Mouse (Mus musculus): Measurements from ENCODE around the gene Arid5a. TPM values are rescaled to one million over a fixed set of nuclear protein-coding genes. Genes with fewer than 3 reads are reported as not detected.

Gene Arid5a
- total RNA-seq (2021) = 1 to 10 TPM; 6.3 to 7.9 TPM
- long read RNA-seq, experiment 1, full-length matches to known transcripts = 6 of 7 reads
- long read RNA-seq, experiment 1, partial matches to known transcripts = 0 of 7 reads
- long read RNA-seq, experiment 1, other reads (novel, unspliced or antisense) = 1 of 7 reads
- long read RNA-seq, experiment 2, full-length matches to known transcripts = 2 of 3 reads
- long read RNA-seq, experiment 2, partial matches to known transcripts = 0 of 3 reads
- long read RNA-seq, experiment 2, other reads (novel, unspliced or antisense) = 1 of 3 reads

DNA sequence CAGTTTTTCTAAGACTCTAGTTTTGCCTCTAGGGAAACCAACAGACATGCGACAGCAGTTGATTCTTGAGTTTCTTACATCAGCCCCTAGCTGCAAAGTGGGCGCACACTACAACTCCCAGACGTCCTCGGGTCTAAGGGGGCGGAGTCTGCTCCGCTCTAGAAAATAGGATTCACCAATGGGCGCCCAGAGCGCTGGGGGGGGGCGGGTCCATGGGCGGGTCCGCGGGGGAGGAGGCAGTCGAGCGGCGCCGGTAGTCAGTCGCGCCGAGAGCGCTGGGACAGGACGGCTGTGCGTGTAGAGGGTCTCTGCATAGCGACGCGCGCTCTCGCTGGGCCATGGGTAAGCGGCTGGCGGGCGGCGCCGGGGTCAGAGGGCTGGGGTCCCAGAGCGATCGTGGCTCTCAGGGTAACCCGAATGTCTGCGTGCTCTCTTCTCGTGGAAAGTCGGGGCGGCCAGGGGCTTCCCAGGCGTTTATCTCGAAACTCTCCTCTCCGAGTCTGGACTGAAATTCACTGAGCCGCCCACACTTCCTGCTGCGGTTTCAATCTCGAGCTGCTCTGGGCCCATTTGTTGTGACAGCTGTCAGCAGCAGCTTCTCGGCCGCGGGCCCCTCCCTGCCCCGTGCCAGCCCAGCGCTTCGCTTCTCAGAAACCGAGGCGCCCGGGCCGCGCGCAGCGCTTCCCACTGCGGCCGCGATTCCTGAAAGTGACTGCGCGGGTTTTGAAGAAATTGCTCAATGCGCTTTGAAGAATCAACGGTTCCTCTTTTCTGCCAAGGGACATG, at the start of gene Arid5a:
TSS of gene Arid5a (plus strand) at position 239 of the 786 bp plus-strand sequence.
- DNase-seq (ENCODE audit: low spot score in 2 of 2) = peak; percentile 85 to 86

DNA sequence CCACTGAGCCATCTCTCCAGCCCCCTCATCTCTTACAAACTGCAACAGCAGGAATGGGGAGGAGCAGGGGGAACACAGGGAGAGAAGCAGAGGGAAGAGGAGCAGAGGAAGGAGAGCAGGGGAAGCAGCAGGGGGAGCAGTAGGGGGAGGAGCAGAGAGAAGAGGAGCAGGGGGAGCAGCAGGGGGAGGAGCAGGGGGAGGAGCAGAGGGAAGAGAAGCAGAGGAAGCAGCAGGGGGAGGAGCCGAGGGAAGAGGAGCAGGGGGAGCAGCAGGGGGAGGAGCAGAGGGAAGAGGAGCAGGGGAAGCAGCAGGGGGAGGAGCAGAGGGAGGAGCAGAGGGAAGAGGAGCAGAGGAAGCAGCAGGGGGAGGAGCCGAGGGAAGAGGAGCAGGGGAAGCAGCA, 48.9 kb upstream of the Arid5a start:
- DNase-seq (ENCODE audit: low spot score in 2 of 2) = no peak

DNA sequence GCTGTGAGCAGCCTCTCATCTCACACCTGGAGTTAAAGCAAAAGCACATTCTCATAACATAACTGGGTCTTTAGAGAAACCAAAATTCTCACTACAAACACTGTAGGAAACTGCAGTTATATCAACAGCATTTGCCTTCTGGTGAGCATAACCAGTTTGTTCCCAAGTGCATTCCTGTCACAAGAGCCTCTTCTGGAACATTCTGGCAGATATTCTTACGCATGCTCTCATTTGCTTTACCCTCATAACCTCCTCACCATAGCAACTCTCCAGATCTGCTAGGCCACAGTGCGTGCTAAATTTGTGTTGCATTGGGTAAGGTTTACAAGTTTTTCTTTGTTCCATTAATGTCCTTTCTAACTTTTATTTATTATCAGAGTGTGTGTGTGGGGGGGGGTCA, 48.3 kb upstream of the Arid5a start:
- no peak for DNase-seq (ENCODE audit: low spot score in 2 of 2)

DNA sequence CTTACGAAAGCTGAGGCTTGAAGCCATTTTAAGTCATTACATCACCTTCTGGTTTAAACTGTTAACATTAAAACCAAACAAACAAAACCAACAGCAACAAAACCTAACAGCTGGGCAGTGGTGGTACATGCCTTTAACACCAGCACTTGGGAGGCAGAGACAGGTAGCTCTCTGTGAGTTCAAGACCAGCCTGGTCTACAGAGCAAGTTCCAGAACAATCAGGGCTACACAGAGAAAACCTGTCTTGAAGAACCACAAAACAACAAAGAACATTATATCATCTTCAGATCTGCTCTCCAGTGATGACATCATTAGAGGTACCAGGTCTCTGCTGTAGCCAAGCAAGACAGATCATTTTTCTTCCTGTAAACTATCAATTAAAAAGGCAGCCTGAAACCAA, 47.1 kb upstream of the Arid5a start:
- DNase-seq (ENCODE audit: low spot score in 2 of 2) = no peak

DNA sequence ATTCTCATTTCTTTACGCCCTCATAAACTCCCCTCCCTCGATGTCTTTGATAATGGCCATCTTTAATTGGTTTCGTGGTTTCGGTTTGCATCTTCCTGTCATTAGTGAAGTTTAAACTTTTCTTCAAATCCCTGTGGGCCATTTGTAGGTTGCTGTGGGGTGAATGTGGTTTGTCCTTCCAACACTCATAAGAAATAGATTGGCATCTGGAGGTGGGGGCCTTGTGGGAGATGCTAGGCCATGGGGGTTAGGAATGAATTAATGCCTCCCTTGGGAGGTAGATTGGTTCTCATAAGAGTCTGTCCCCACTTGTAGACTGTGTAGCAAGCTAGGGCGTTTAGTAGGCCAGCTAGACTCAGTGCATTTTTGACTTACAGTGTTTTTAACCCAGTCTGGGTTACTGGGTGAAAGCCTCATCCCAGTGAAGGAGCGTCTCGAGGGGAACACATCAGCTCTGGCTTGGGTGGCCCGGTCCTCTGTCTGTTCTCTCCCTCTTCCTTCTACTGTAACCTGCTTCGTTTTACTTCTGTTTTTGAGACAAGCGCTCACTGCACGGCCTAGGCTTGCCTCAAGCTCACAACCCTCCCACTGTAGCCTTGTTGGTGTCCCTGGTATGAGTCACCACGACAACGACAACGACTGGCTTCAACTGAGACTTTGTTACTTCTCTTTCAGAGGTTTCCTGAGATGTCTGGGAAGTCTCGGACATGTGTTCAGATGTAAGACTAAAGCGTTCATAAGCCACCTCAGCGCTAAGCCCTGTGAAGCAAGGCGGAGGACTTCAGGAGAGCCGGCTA, 45.6 kb upstream of the Arid5a start:
- no peak for DNase-seq (ENCODE audit: low spot score in 2 of 2)

DNA sequence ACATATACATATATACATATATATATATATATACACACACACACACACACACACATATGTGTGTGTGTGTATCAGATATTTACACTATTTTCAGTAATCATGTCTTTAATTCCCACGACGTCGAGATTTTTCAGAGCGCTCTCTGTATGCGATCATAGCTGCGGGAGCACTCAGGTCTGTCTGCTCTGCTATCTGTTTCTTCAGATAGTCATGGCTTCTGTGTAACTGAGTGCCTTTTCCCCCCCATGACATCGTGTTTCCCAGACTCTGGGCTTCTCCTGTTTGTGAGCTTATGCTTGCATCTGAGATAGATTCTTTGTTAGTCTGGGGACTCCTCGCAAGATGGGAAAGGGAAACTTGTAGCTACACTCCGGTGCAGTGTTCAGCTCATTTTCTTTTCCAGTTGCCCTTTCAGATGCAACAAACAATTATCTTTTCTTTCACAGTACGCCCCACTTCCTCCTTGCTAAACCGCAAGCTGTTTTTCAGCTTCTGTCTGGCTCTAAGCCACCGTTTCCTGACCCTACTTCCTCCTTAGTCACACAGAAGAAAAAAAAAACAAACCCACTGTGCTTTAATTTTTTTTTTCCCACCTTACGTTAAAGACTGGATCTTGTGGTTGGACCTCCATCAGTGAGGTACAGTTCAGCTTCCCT, 43.6 kb upstream of the Arid5a start:
- no peak for DNase-seq (ENCODE audit: low spot score in 2 of 2)

DNA sequence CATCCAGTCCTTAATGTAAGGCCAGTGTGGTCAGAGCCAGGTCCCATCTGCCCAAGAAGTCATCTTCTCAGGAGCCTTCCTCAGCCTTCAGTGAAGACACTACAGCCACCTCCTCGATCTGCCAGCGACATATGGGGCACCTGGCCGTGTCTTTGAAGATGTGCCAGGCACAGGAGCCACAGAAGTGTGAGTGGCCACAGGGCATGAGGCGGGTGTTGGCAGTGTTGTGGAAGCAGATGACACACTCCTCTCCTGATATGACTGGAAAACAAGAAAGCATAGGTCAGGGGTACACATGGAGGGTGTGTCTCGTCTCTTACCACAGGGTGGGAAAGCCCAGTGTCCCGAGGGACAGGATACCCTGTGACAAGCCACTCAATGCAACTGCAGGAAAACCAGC, 41.2 kb upstream of the Arid5a start:
- DNase-seq (ENCODE audit: low spot score in 2 of 2) = no peak

DNA sequence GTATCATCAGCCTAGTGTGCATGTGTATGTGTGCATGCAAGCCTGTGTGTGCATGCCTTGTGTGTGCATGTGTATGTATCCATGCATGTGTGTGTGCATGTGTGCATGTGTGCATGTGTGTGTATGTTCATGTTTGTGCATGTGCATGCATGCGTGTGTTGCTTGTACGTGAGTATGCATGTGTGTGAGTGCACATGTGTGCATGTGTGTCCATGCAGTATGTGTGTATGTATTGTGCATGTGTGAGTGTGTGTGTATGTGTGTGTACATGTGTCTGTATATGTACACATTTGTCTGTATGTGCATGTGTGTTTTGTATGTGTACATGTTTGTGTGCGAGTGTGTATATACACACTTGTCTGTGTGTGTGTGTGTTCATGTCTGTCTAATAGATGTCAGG, 39.9 kb upstream of the Arid5a start:
- no peak for DNase-seq (ENCODE audit: low spot score in 2 of 2)

DNA sequence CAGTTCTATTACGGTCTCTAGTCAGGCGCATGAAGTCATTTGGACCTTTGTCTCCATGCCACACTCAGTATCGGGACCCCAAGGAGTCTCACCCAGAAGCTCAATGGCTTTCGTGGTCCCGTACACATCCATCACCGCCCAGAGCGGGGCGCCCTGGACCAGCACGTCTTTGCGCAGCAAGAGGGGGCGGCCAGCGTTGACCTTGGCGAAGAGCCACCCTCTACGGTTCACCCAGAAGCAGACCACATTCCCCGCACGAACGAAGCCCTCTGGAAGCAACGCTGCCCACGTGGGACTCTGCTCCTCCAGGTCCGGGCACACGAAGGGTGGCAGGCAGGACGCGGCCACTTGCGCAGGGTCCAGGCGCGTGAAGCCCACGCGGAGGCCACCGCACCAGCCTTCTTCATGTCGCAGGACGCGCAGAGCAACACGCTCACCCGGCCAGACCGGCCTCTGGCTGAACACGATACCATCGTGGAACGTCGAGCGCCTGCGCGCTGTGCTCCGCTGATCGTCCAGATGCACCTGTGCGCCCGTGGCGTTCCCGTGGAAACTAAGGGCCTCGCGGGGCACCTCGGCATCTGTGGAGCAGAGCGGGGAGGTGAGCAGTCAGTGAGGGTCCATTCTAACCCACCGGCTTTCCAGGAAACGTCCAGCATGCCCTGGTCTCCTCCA, 38.3 kb upstream of the Arid5a start:
- no peak for DNase-seq (ENCODE audit: low spot score in 2 of 2)

DNA sequence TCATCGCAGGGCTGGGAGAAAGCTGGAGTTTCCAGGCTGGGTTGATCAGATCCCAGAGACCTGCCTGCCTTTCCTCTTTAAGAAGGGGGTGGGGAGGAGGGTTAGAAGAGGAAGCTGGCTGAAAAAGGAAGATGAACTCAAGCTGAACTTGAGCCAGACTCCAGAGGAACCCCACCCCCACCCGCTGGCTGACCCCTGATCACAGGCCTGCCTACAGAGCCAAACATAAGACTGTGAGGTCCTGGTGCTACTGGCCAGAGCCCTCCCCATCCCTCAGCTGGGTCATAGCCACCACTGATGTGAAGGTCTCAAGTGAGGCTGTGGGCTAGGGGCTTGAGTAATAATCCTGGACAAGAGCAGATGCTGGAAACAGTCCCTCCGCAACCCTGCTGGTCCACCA, 36.9 kb upstream of the Arid5a start:
- DNase-seq (ENCODE audit: low spot score in 2 of 2) = no peak

DNA sequence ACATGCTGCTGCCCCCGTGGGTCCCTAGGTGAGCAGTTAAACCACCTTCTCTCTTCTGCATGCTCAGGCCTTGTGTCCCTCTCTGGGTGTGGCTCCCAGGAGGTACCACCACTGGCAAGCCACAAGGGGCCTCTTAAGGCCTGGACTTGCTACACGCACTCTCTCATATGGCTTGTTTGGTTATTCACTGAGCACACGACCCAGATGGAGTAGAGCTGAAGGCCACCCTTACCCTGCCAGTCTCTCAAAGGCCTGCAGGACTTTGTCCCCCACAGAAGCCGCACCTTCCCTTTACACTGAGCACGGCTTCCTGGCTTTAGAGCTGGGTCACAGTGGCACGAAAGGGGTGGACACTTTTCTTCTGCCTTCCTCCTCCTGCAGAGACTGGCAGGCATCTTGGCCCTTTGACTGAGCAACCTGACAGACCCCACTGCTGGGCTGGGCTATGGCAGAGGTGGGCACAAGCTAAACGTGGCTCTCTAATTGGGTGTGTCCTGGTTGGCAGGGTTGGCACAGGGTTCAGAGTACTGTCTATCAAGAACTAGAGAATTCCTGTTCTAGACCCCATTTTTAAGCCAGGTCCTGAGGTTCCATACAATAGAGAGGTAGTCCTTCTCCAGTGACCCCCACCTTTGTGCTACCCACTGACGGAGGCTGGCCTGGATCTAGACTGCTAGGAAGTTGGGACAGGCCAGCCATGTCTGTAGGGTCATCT, 35.9 kb upstream of the Arid5a start:
- DNase-seq (ENCODE audit: low spot score in 2 of 2) = no peak

DNA sequence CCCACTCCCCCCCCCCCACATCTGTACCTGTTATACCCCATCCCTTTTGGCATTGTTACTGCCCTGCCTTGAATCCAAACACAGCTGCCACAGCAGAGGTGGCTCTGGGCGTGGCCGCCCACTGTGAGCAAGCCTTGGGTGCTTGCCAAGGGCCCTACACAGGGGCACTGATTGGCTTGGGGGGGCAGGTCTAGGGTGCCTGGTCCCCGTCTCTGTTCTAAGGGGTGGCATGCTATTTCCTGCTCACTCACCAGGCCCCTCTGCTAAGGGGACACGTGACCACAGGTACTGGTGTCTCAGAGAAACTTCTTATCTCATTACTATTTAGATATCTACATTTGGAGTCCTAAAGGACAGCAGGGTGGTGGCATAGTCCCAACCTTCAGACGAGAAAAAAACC, 35.0 kb upstream of the Arid5a start:
- peak in 1 of 2 experiments; percentile 38 for DNase-seq (ENCODE audit: low spot score in 2 of 2)

DNA sequence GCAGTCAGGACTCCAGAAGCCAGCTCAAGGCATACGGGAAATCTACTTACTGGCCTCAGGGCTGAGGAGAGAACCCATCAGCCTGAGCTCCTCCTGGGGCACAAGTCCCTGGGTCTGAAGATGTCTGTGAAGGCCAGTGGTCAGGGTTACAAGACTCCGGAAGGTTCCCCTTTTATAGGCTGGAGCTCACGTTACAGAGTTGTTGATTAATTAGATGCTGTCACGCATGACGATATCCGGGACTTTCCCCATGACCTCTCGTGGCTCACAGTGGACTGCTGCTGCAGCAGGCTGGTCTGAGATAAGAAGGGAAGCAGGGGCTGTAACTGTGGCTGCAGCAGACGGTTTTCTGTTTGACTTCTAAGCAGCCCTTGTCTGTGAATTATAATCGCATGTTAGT, 34.2 kb upstream of the Arid5a start:
- peak; percentile 36 to 40 for DNase-seq (ENCODE audit: low spot score in 2 of 2)

DNA sequence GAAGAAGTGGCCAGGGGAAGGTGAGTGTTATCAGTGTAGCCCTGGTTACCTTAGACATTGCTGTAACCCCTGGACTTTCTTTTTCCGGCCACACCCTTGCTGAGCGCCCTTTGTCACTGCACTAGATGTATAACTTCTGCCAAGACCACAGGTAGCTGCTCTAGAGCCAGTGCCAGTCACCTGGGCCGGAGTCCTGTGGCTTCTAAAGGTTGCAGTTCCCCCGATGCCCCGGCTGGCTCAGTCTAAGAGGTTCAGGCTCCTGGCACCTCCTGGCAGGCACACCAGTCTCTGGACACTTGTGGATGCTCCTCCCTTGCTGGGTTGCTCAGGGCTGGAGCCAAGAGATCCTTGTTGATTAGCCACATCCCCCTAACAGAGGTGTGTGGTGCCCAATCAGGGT, 33.1 kb upstream of the Arid5a start, which contains the start of gene Neurl3:
TSS of gene Neurl3 (minus strand) at position 225 of the 400 bp plus-strand sequence.
- no peak for DNase-seq (ENCODE audit: low spot score in 2 of 2)

DNA sequence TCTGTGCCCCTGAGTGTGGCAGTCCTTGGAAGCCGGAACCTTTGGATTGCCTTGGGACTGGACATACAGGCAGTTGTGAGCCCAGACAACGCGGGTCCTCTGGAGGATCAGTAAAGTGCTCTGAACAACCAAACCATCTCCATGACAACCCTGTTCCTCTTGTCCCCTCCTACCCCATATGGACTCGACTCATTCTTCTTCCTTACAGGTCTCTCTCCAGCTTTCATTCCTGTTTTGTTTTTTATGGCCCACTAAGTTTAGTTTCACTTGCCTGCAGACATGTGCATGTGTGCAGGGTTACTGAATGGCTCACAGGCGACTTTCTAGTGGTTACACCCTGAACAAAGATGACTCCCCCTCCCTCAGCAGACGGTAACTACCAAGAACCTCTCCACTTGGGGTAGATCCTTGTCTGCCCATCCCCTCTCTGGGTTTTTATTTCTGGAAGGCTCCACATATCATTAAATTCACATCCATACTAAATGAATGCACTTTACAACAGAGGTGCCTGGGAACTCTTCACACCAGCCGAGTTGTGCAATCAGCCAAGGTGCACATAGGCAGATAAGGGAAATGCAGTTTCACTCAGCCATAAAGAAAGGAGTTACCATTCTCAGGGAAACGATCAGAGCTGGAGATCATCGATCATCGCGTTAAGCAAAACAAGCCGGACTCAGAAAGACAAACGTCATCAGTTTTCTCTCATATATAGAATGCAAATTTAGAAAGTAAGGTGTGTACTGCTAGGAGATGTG, 31.7 kb upstream of the Arid5a start:
- no peak for DNase-seq (ENCODE audit: low spot score in 2 of 2)

DNA sequence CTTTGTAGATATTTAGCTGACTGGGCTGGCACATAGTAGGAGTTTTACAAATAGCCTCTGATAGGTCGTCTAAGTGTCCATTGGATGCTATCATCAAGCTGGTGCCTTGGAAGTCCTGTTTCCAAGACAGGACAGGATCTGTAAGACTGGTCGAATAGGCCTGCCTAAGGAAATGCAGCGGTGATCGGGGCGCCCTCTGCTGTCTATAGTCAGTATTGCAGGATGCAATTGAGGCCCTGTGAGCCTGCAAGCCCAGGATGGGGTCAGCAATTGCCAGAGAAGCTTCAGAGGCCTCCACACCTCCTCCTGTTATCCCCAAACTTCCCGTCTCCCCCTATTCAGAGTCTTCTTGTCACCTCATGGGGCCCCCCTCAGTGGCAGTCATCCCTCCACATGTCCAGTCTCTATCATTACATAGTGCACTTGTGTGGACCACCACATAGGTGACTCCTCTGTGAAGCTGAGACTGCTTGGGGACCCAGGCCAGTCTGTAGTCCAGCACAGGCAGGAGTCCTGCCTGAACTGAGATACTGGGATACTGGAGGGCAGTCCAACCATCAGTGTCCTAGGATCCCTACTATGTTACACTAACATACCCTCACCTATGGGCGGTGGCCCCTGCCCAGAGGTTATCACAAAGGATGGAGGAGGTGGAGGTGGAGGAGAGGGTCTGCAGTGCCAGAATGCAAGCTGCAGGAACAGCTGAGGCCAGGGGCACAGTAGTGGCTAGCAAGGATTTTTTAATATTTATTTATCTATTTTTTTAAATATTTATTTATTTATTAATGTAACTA, 30.1 kb upstream of the Arid5a start:
- peak; percentile 84 to 89 for DNase-seq (ENCODE audit: low spot score in 2 of 2)

DNA sequence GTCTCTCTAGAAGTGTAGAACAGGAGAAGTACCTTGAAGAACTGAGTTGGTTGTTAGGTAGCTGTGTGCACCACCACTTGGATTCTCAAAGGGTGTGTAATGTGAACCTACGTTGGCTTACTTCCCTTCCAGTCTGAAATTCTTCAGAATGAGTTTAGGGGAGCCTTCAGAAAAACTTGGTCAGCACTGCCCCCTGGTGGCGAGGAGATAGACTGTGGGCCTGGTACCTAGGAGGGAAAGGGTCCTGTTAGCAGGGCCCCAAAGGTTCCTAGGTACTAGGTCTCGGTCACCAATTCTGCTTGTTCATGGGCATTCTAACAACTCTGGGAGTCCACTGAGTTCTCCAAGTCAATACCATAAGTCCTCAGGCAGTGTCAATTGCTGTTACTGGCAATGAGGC, 28.3 kb upstream of the Arid5a start:
- DNase-seq (ENCODE audit: low spot score in 2 of 2) = peak; percentile 80 to 87

DNA sequence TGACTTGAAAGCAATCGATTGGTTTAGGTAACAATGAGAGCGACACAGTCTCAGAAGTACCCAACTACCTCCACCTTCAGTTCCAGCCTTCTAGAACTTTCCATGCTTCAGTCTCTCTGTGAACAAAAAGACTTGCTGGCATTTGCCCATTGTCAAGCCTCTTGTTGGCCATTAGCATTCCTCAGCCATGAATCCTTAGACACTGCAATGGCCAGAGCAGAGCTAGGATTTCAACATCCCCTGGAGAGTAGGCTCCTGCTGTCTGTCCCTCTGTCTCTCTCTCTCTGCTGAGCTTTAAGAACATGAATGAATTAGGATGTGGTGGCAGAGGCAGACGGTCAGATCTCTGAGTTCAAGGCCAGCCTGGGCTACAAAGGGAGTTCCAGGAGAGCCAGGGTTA, 26.6 kb upstream of the Arid5a start:
- no peak for DNase-seq (ENCODE audit: low spot score in 2 of 2)
